Mouse (Mus musculus) G1E (cell line): ENCODE data around the gene Spata32.

Experiments
- CTCF ChIP-seq: IDR thresholded peaks from 2 replicates; pipeline ENCODE4 v1.5.1; 2012; ENCODE audit warnings: low read depth, low read length, inconsistent platforms, mixed read lengths
- GATA1 ChIP-seq: IDR thresholded peaks from 2 replicates; pipeline ENCODE4 v1.6.1; 2012; ENCODE audit warnings: borderline replicate concordance, low read length, inconsistent platforms, mixed read lengths
- POLR2AphosphoS5 ChIP-seq: IDR thresholded peaks from 2 replicates; pipeline ENCODE4 v1.6.1; 2012; ENCODE audit warnings: low read depth, low read length, inconsistent platforms; ENCODE audit not compliant: insufficient replicate concordance
- TAL1 ChIP-seq: conservative IDR thresholded peaks from 2 replicates; pipeline ENCODE4 v1.6.1; 2012; ENCODE audit warnings: low read depth, low read length, inconsistent platforms, mixed read lengths

DNA sequence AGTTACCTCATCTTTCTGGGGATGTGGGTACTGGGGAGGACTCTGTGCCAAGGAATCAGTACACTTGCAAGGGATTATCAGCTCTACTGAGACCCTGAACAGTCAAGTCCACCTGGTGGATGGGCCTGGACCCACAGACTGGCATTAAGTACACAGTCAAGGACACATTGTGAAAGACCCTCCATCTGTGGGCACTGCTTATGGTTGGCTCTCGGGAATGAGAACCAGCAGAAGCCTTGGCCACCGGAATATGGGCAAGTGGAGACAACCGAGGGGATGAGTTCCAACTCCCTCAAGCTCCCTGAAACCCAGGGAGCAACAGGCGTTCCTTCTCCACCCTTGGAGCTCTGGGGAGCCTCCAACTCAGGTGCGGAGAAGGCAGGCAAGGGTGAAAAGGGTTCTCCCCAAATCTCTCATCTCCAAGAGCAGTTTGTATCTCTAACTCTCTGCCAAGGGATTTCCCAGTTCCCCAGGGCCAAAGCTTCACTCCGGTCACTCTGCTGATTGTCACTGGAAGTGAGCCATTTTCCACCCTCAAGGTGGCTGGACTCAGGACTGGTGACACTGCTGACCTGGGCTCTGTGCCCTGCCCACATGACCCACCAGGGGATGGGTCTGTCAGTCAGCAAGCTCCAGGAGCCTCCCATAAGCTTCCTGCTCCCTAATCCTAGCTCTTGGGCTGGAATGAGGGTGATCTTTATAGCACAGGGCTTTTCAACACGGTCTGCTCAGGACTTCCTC is 43.6 kb upstream of the Spata32 start:
- TF ChIP-seq CTCF (no peak), TAL1 (no peak), GATA1 (no peak), POLR2AphosphoS5 (no peak)
